Mouse (Mus musculus): ENCODE results near the gene Dhdds. TPM values are rescaled to one million over a fixed set of nuclear protein-coding genes. Genes with fewer than 3 reads are reported as not detected.
"Not testable (repeated sequence)": the region's sequence is repeated elsewhere in the genome, so short reads cannot be mapped to it uniquely, and the experiment has no call there.

Dhdds gene
- polyA plus RNA-seq, 1 experiment from 2014 or later: 30.9 TPM

DNA sequence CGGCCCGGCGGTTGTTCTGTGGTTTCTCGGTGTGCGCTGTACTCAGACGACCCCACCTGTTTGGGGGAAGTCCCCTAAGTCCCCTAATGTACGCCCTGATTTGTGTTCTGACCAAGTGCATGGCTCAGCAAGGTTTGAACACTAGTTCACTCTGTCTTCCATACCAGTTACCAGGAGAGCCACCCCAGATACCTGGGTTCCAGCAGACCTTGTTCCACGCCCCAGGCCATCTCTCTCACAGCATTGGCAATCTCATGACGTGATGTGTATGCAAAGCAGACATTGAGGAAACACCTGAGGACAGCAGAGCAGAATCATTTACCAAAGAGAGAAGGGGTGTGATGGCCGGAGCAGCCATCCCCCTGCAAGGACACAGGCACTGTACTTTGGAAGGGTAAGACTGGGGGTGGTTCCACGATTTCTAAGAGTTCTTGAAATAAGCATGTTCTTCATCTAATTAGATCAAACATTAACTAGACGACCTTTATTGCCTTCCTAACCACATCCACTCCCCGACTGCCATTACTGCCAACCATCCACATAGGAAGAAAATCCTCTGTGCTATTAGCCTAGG lies 9.5 kb downstream of the Dhdds start:
- Histone ChIP-seq H3K9ac (ENCODE audit: low read depth, low read length) (no peak overlapping the region), H3K4me2 (no peak overlapping the region), H3K9me3 (ENCODE audit: control insufficient read depth, low read length) (no peaks in the 10 kb centered on the region), H3K27ac (ENCODE audit: low read depth, low read length) (no peak overlapping the region), H3K27me3 (replicated peaks; ENCODE audit: control insufficient read depth, insufficient read depth, low read length) (no peaks in the 10 kb centered on the region), H3K36me3 (ENCODE audit: control insufficient read depth, insufficient read depth, low read length) (peaks cover 37% of the 10 kb centered on the region), H3K4me3 (ENCODE audit: low read depth, low read length) (no peak overlapping the region), H3K4me1 (replicated peaks; ENCODE audit: control insufficient read depth, insufficient read depth, low read length) (no peaks in the 10 kb centered on the region)
- ATAC-seq (replicated peaks; ENCODE audit: low FRiP score): no peak
- WGBS: 84% methylated on average over 13 of the region's 13 CpGs
- DNase-seq (ENCODE audit: low spot score): no peak

DNA sequence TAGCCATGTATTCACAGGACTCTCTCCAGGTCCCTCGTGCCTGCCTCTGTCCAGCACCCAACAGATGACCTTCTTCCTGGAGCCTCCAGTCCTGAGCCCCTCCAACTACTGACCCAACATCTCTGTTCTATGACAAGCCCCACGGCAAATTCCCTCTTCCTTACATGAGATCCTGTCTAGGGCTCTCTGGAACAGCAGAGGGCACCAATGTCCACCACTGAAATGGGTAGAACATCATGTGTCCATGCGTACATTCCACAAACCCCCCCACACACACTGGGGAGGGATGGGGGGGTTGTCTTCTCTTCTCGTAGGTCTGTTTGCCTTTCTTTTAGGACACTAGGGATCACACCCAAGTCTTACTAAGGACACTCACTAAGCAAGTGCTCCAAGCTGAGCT lies 10.7 kb downstream of the Dhdds start:
- no peaks in the 10 kb centered on the region for H3K27me3 ChIP-seq (replicated peaks; ENCODE audit: control insufficient read depth, insufficient read depth, low read length)
- no peak overlapping the region for H3K9ac ChIP-seq (ENCODE audit: low read depth, low read length)
- H3K4me1 ChIP-seq (replicated peaks; ENCODE audit: control insufficient read depth, insufficient read depth, low read length): no peaks in the 10 kb centered on the region
- H3K4me2 ChIP-seq: no peak overlapping the region
- H3K27ac ChIP-seq (ENCODE audit: low read depth, low read length): no peak overlapping the region
- DNase-seq (ENCODE audit: low spot score) (no peak), ATAC-seq (replicated peaks; ENCODE audit: low FRiP score) (no peak)
- WGBS: 72% methylated on average over 4 of the region's 4 CpGs
- H3K9me3 ChIP-seq (ENCODE audit: control insufficient read depth, low read length): no peaks in the 10 kb centered on the region
- H3K4me3 ChIP-seq (ENCODE audit: low read depth, low read length): no peak overlapping the region
- H3K36me3 ChIP-seq (ENCODE audit: control insufficient read depth, insufficient read depth, low read length): peaks cover 37% of the 10 kb centered on the region

DNA sequence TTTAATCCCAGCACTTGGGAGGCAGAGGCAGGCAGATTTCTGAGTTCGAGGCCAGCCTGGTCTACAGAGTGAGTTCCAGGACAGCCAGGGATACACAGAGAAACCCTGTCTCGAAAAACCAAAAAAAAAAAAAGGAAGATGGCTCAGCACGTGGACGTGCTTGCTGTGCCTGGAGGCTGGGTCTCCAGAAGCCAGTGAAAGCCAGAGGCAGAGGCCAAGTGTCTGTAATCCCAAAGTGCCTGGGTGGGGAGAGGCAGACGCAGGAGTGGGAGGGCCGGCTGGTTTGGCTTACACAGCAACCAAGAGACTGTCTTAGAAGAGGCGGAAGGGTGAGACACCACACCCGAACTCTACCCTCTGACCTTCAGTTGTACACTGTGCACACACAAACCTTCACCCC lies 12.4 kb downstream of the Dhdds start:
- not testable (repeated sequence) for H3K4me2 ChIP-seq; H3K4me1 ChIP-seq (replicated peaks; ENCODE audit: control insufficient read depth, insufficient read depth, low read length); H3K27me3 ChIP-seq (replicated peaks; ENCODE audit: control insufficient read depth, insufficient read depth, low read length); ATAC-seq (replicated peaks; ENCODE audit: low FRiP score); DNase-seq (ENCODE audit: low spot score); H3K9me3 ChIP-seq (ENCODE audit: control insufficient read depth, low read length); H3K4me3 ChIP-seq (ENCODE audit: low read depth, low read length); H3K9ac ChIP-seq (ENCODE audit: low read depth, low read length); H3K27ac ChIP-seq (ENCODE audit: low read depth, low read length)
- peaks cover 27% of the 10 kb centered on the region for H3K36me3 ChIP-seq (ENCODE audit: control insufficient read depth, insufficient read depth, low read length)
- WGBS: 85% methylated on average over 8 of the region's 8 CpGs

DNA sequence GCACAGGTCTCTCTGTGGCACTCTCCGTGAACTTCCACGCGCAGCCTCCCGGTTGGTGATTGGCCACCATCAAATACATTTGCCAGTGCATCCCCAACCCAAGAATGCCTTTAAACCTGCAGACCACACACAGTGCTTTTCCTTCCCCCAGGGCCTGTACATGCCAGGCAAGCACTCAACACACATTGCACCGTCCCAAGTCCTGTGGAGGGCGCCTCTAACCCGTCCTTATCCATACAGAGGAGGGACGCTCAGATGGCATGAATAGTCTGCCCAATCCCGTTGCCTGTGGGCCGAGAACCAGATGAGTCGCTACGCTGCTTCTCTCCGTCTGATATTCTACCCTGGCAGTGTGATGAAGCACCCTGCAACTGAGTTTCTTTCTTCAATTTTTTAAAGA lies 17.8 kb downstream of the Dhdds start:
- 89% methylated on average over 13 of the region's 13 CpGs for WGBS
- no peak overlapping the region for H3K9ac ChIP-seq (ENCODE audit: low read depth, low read length)
- H3K4me1 ChIP-seq (replicated peaks; ENCODE audit: control insufficient read depth, insufficient read depth, low read length): no peaks in the 10 kb centered on the region
- H3K36me3 ChIP-seq (ENCODE audit: control insufficient read depth, insufficient read depth, low read length): peaks cover 10% of the 10 kb centered on the region; the same call in 1 of the 2 replicates
- no peaks in the 10 kb centered on the region for H3K27me3 ChIP-seq (replicated peaks; ENCODE audit: control insufficient read depth, insufficient read depth, low read length)
- H3K27ac ChIP-seq (ENCODE audit: low read depth, low read length): no peak overlapping the region
- H3K4me2 ChIP-seq: no peak overlapping the region
- H3K9me3 ChIP-seq (ENCODE audit: control insufficient read depth, low read length): no peaks in the 10 kb centered on the region
- H3K4me3 ChIP-seq (ENCODE audit: low read depth, low read length): no peak overlapping the region
- no peak for DNase-seq (ENCODE audit: low spot score)
- no peak for ATAC-seq (replicated peaks; ENCODE audit: low FRiP score)

DNA sequence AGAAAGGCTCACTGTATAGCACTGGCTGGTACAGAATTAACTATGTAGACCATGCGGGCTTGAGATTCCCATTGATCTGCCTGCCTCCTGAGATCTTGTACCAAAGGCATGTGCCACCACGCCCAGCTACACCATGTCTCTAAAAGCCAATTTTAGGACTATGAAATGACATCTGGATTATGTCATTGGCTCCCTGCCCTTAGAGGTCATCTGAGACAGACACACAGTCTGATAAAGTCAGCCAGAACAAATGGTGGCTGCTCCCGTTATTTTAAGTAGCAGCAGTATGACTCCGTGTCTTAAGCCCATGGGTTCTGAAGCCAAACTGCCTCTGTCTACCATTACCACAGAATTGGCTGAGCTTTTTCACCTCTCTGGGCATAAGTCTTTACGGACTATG lies 20.2 kb downstream of the Dhdds start:
- ATAC-seq (replicated peaks; ENCODE audit: low FRiP score): no peak
- H3K27me3 ChIP-seq (replicated peaks; ENCODE audit: control insufficient read depth, insufficient read depth, low read length): no peaks in the 10 kb centered on the region
- H3K4me2 ChIP-seq: no peak overlapping the region
- no peak overlapping the region for H3K27ac ChIP-seq (ENCODE audit: low read depth, low read length)
- H3K4me3 ChIP-seq (ENCODE audit: low read depth, low read length): no peak overlapping the region
- no peaks in the 10 kb centered on the region for H3K9me3 ChIP-seq (ENCODE audit: control insufficient read depth, low read length)
- WGBS: 78% methylated on average over 5 of the region's 5 CpGs
- peaks cover 14% of the 10 kb centered on the region; the same call in 1 of the 2 replicates for H3K36me3 ChIP-seq (ENCODE audit: control insufficient read depth, insufficient read depth, low read length)
- H3K4me1 ChIP-seq (replicated peaks; ENCODE audit: control insufficient read depth, insufficient read depth, low read length): no peaks in the 10 kb centered on the region
- H3K9ac ChIP-seq (ENCODE audit: low read depth, low read length): no peak overlapping the region
- no peak for DNase-seq (ENCODE audit: low spot score)

DNA sequence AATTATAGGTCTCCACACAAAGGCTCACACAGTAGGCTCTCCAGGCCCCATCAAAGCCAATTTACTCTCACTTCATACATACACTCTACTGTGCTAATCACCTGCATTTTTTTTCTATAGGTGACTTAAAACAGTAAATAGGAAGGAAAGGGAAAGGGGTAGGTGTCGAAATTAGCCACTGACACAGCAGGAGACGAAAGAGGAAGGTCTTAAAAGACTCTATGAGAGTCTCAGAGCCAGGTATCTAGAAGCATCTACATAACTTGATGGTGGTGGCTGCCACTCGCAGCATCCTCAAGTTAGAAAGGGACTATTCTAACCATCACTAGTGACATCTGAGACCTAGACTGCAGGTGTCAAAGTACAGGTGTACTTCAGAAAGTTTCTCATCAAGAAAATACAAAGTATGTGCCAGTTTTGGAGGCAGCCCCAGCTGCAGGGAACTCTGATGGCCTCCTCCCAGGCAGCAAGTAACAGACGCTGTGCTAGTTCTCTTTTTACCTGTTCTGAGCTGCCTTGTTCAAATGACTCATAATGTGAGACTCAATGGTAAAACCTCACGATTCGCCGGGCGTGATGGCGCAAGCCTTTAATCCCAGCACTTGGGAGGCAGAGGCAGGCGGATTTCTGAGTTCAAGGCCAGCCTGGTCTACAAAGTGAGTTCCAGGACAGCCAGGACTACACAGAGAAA lies 22.6 kb downstream of the Dhdds start:
- Histone ChIP-seq H3K4me1 (replicated peaks; ENCODE audit: control insufficient read depth, insufficient read depth, low read length) (no peaks in the 10 kb centered on the region), H3K9ac (ENCODE audit: low read depth, low read length) (no peak overlapping the region), H3K27me3 (replicated peaks; ENCODE audit: control insufficient read depth, insufficient read depth, low read length) (no peaks in the 10 kb centered on the region), H3K4me2 (no peak overlapping the region), H3K9me3 (ENCODE audit: control insufficient read depth, low read length) (no peaks in the 10 kb centered on the region), H3K36me3 (ENCODE audit: control insufficient read depth, insufficient read depth, low read length) (peaks cover 14% of the 10 kb centered on the region; the same call in 1 of the 2 replicates), H3K27ac (ENCODE audit: low read depth, low read length) (no peak overlapping the region), H3K4me3 (ENCODE audit: low read depth, low read length) (no peak overlapping the region)
- no peak for DNase-seq (ENCODE audit: low spot score)
- 87% methylated on average over 10 of the region's 10 CpGs for WGBS
- no peak for ATAC-seq (replicated peaks; ENCODE audit: low FRiP score)

DNA sequence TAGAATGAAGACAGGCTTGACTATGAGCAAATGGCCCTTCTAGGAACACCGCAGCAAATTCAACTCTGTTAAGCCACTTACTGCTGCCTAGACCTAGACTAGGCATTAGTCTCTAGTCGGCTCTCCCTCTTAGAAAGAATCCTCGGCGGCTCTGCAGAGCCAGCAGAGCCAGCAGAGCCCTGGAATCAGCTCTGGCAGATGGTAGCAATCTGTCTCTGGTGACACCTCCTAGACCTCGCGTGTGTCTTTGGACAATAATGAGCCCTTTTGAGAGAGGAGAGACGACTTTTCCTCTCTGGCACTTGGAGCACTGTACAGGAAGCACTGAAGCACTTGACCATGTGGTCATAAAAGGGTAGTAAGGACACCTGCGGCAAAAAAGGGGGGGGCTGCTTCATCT lies 29.0 kb downstream of the Dhdds start:
- Histone ChIP-seq H3K9ac (ENCODE audit: low read depth, low read length) (no peak overlapping the region), H3K4me3 (ENCODE audit: low read depth, low read length) (no peak overlapping the region), H3K9me3 (ENCODE audit: control insufficient read depth, low read length) (no peaks in the 10 kb centered on the region), H3K27me3 (replicated peaks; ENCODE audit: control insufficient read depth, insufficient read depth, low read length) (no peaks in the 10 kb centered on the region), H3K4me2 (no peak overlapping the region), H3K36me3 (ENCODE audit: control insufficient read depth, insufficient read depth, low read length) (peaks cover 8% of the 10 kb centered on the region; the same call in 1 of the 2 replicates), H3K27ac (ENCODE audit: low read depth, low read length) (no peak overlapping the region), H3K4me1 (replicated peaks; ENCODE audit: control insufficient read depth, insufficient read depth, low read length) (peaks cover 13% of the 10 kb centered on the region)
- ATAC-seq (replicated peaks; ENCODE audit: low FRiP score) (no peak), DNase-seq (ENCODE audit: low spot score) (no peak)
- 80% methylated on average over 8 of the region's 8 CpGs for WGBS

DNA sequence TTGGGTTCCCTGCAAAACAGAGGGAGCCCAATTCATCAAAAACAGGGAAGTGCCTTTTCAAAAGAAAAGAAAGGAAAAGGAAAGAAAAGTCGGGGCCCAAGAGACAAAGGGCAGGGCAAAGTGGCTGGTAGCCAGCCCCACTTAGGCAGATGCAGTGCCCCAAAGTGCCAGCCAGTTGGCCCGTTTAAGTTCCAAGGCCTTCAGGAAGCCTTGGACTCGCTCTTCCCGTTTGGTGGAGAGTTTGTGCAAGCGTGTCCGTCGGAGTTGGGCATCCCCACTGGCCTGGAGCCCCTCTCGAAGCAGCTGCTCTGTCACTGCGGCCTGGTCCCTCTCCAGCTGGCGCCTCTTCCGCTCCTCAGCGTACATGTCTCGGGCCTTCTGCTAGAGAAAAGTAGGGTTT lies 29.8 kb downstream of the Dhdds start:
- no peaks in the 10 kb centered on the region for H3K9me3 ChIP-seq (ENCODE audit: control insufficient read depth, low read length)
- H3K27me3 ChIP-seq (replicated peaks; ENCODE audit: control insufficient read depth, insufficient read depth, low read length): no peaks in the 10 kb centered on the region
- ATAC-seq (replicated peaks; ENCODE audit: low FRiP score): no peak
- WGBS: 88% methylated on average over 13 of the region's 13 CpGs
- H3K4me3 ChIP-seq (ENCODE audit: low read depth, low read length): no peak overlapping the region
- H3K9ac ChIP-seq (ENCODE audit: low read depth, low read length): no peak overlapping the region
- H3K27ac ChIP-seq (ENCODE audit: low read depth, low read length): no peak overlapping the region
- no peak overlapping the region for H3K4me2 ChIP-seq
- H3K4me1 ChIP-seq (replicated peaks; ENCODE audit: control insufficient read depth, insufficient read depth, low read length): peaks cover 21% of the 10 kb centered on the region
- peaks cover 9% of the 10 kb centered on the region for H3K36me3 ChIP-seq (ENCODE audit: control insufficient read depth, insufficient read depth, low read length)
- DNase-seq (ENCODE audit: low spot score): no peak

DNA sequence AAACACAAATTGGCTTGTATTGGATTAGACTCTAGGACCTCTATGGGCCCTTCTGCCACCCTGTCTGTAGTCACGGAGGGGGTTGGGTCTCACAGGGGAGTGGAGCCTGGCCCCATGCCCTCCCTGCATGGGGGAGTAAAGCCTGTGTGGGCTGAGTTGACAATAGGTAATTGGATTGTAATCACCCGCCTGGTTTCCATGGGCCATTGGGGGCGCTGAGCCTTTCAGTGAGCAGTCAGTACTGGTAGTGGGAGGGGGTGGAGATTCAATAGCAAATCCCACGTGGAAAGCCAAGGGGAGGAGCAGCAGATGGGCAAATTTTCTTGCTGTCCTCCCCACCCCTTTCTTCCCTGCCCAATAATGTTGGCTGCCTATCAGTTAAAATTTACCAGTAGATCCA lies 30.5 kb downstream of the Dhdds start:
- DNase-seq (ENCODE audit: low spot score) (no peak), ATAC-seq (replicated peaks; ENCODE audit: low FRiP score) (no peak)
- H3K27ac ChIP-seq (ENCODE audit: low read depth, low read length): no peak overlapping the region
- H3K36me3 ChIP-seq (ENCODE audit: control insufficient read depth, insufficient read depth, low read length): peaks cover 14% of the 10 kb centered on the region
- no peak overlapping the region for H3K4me2 ChIP-seq
- no peaks in the 10 kb centered on the region for H3K27me3 ChIP-seq (replicated peaks; ENCODE audit: control insufficient read depth, insufficient read depth, low read length)
- H3K9me3 ChIP-seq (ENCODE audit: control insufficient read depth, low read length): no peaks in the 10 kb centered on the region
- WGBS: 54% methylated on average over 4 of the region's 4 CpGs
- H3K4me3 ChIP-seq (ENCODE audit: low read depth, low read length): no peak overlapping the region
- H3K4me1 ChIP-seq (replicated peaks; ENCODE audit: control insufficient read depth, insufficient read depth, low read length): peaks cover 26% of the 10 kb centered on the region
- H3K9ac ChIP-seq (ENCODE audit: low read depth, low read length): no peak overlapping the region
